Mouse (Mus musculus) spleen, adult 2 months (tissue): ENCODE results near the gene Mettl7a3. TPM values are rescaled to one million over a fixed set of nuclear protein-coding genes. Genes with fewer than 3 reads are reported as not detected.
"Not testable (repeated sequence)": the region's sequence is repeated elsewhere in the genome, so short reads cannot be mapped to it uniquely, and the experiment has no call there.

Experiments used
- DNase-seq, 2 experiments: peaks; one replicate each; pipeline versions ENCODE4 v3.0.0 to v3.0.0-alpha.2; 2012 to 2021; ENCODE audit warnings: low spot score in 2 of 2, low read depth in 1 of 2
- H3K27ac ChIP-seq: fragments of 200-500 bp; 2 replicates; pipeline ENCODE4 v1.5.1; 2012; ENCODE audit warnings: low read length, inconsistent platforms; ENCODE audit not compliant: insufficient read depth
- H3K27me3 ChIP-seq: fragments of 200-500 bp; 2 replicates; pipeline ENCODE4 v1.6.1; 2012; ENCODE audit warnings: mild to moderate bottlenecking, moderate library complexity, low read length, inconsistent platforms; ENCODE audit not compliant: control insufficient read depth, insufficient read depth
- H3K36me3 ChIP-seq: fragments of 200-500 bp; 2 replicates; pipeline ENCODE4 v1.6.1; 2012; ENCODE audit warnings: mild to moderate bottlenecking, low read length, inconsistent platforms; ENCODE audit not compliant: control insufficient read depth, insufficient read depth
- H3K4me1 ChIP-seq: fragments of 200-500 bp; 2 replicates; pipeline ENCODE4 v1.6.1; 2011; ENCODE audit warnings: inconsistent platforms; ENCODE audit not compliant: control insufficient read depth, insufficient read depth, insufficient read length
- H3K4me3 ChIP-seq: fragments of 200-500 bp; 2 replicates; pipeline ENCODE4 v1.5.1; 2011; ENCODE audit warnings: mild to moderate bottlenecking, inconsistent platforms; ENCODE audit not compliant: insufficient read depth, insufficient read length; ENCODE audit errors: extremely low read depth
- CTCF ChIP-seq: fragments of 200-500 bp; IDR thresholded peaks from 2 replicates; pipeline ENCODE4 v1.5.1; 2011; ENCODE audit warnings: mild to moderate bottlenecking, inconsistent platforms; ENCODE audit not compliant: insufficient read depth, insufficient read length, insufficient replicate concordance; ENCODE audit errors: extremely low read depth
- POLR2A ChIP-seq: fragments of 200-500 bp; IDR thresholded peaks from 2 replicates; pipeline ENCODE4 v1.6.1; 2011; ENCODE audit warnings: low read depth, low read length, inconsistent platforms
- WGBS: fragments of 180-500 bp; shearing (Covaris S2); methylation state at CpG from one replicate; pipeline ENCODE4 v1.1.7; 2018; 5-methylcytosine and 5-hydroxymethylcytosine counted together
- polyA plus RNA-seq: library from polyadenylated mRNA; depleted of rRNA; stranded (reverse); fragments of >200 nt; gene quantifications from 2 replicates; pipeline ENCODE4 v1.2.3, GENCODE M21; 2012

Mettl7a3 gene
- polyA plus RNA-seq, 1 experiment: 0.08 TPM

DNA sequence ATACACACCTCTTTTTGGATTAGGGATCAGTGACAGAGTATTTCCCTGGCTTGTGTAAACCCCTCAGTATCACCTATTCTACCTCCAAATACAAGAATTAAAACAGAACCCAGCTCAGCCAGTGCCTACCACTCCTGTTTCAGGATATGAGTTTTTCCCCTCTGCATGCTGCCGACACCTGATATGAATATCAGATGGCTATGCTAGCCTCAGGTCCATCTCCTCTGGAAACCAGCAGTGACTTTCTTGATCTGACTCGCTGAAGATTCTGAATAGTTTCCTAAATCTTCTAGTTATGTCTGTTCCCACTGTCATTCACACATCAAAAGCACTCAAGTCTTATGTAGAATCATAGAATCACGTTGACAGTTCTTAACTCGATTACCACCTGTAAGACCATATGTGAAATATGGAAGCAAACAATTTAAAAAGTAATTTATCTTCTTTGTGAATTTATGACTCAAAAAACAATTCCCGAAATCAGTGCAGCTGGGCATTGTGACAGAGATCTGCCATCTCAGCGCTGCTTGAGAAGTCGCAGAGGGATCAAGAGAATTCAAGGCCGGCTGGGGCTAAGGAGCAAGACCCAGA, 31.2 kb upstream of the Mettl7a3 start:
- Histone ChIP-seq H3K27me3 (no peaks in the 10 kb centered on the region), H3K4me1 (no peaks in the 10 kb centered on the region; the same call in 1 of the 2 replicates), H3K36me3 (no peaks in the 10 kb centered on the region), H3K4me3 (no peak overlapping the region), H3K27ac (0 out of 2 replicates have a peak overlapping the region, but pooled peaks have one; percentile 41)
- 22% methylated on average over 8 of the region's 8 CpGs for WGBS
- DNase-seq: no peak
- no peak for TF ChIP-seq POLR2A
- TF ChIP-seq CTCF: no peak

DNA sequence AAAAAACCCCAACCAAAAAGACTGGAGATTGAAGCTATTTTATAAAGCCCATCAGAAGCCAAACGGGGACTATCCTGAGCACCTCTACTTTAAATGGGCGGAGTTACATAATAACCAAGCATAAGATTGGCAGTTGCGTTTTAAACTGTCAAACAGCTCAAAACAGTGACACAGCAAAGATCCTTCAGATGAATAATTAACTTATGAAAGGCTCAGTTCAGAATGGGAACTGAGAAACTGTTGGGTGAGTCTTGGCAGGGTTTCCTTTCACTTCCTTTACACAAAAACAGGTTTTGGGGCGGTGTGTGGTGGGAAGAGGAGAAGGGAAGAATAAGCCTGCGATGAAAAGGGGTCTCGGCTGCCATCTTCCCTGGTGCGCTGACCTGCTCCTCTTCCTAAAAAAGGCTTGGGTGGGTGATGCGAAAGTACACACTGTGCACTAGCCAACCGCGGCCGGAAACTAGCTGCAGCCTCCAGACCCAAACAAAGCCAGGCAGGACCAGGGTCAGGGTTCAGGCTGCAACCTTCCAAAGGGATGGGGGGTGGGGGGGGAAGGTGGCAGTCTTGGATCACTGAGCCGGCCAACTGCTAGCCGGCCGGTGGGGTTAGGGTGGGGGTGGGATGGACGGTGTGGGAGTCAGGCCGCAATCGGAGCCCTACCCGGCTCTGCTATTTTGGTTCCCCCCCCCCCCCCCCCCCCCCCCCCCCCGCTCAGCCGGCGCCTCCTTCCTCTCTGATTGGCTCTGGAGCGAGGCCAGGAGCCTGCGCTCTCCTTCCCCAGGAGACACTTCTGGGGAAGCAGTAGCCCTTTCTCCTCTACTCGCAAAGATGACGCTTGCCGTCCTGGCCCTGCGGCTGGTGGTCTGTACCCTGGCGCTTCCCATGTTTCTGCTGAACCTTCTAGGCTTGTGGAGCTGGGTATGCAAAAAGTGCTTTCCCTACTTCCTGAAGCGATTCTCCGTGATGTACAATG, 30.4 kb upstream of the Mettl7a3 start, which contains the start of gene Mettl7a1:
Gene Mettl7a1, plus strand, starts transcription at position 122 of the 973 bp plus-strand sequence.
- H3K27ac ChIP-seq: peak within 1 kb of the TSS; percentile 88
- H3K27me3 ChIP-seq: no peaks in the 10 kb centered on the region
- no peaks in the 10 kb centered on the region for H3K36me3 ChIP-seq
- under 1% methylated on average over 27 of the region's 30 CpGs for WGBS
- DNase-seq: peak; percentile 55 to 65
- H3K4me1 ChIP-seq: no peaks in the 10 kb centered on the region; the same call in 1 of the 2 replicates
- peak within 1 kb of the TSS; percentile 66 for H3K4me3 ChIP-seq
- TF ChIP-seq POLR2A (no peak), CTCF (no peak)

DNA sequence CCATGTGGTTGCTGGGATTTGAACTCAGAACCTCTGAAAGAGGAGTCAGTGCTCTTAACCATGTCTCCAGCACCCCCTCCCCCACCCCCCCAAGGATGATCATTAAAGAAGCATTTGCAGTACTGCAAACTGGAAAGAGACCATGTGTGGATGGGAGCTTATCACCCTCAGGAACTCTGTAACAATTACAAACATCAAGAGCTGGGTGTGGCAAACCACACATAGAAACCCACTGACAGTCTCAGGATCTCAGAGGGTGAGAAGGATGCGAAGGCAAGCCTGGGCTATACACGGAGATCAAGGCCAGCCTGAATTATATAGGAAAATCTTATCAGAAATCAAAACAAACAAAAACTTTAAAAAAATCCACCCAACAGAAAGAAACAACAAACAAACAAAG, 28.5 kb upstream of the Mettl7a3 start:
- no peaks in the 10 kb centered on the region; the same call in 1 of the 2 replicates for H3K4me1 ChIP-seq
- DNase-seq: no peak
- no peak overlapping the region for H3K27ac ChIP-seq
- no peak overlapping the region for H3K4me3 ChIP-seq
- no peaks in the 10 kb centered on the region for H3K36me3 ChIP-seq
- WGBS: 61% methylated on average over 2 of the region's 2 CpGs
- TF ChIP-seq CTCF (no peak), POLR2A (no peak)
- no peaks in the 10 kb centered on the region for H3K27me3 ChIP-seq

- 22% methylated on average over 11 of the region's 11 CpGs for WGBS
- H3K27me3 ChIP-seq, H3K4me3 ChIP-seq, H3K36me3 ChIP-seq, H3K4me1 ChIP-seq, H3K27ac ChIP-seq: not testable (repeated sequence)
- peak; percentile 19 to 33 for DNase-seq
These were observed 27.2 kb upstream of the Mettl7a3 start for GRCm38 (mm10) chr15:100307438-100308096.

DNA sequence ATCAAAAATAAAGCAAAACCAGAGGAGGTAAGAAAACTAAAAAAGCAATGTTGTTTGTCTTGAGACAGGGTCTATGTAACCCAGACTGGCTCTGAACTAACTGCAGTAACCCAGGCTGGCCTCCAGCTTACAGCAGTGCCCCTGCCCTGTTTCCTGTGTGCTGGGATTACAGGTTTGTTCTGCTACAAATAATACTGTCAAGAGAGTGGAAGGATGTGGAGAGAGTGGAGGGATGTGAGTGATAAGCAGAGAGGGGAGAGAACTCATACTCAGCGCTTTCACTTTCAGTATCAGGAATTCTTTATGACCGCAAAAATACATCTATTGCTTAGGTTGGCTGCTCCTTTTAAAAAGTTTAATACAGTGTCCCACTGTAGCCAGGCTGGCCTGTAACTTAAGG, 22.4 kb upstream of the Mettl7a3 start:
- H3K4me3 ChIP-seq: no peak overlapping the region
- H3K27ac ChIP-seq: no peak overlapping the region
- DNase-seq: no peak
- H3K4me1 ChIP-seq: peaks cover 4% of the 10 kb centered on the region; the same call in 1 of the 2 replicates
- 5% methylated on average over 2 of the region's 2 CpGs for WGBS
- H3K36me3 ChIP-seq: no peaks in the 10 kb centered on the region; the same call in 1 of the 2 replicates
- no peaks in the 10 kb centered on the region for H3K27me3 ChIP-seq
- TF ChIP-seq POLR2A (no peak), CTCF (no peak)

- no peak for DNase-seq
- Histone ChIP-seq H3K36me3 (no peaks in the 10 kb centered on the region; the same call in 1 of the 2 replicates), H3K4me3 (no peak overlapping the region), H3K27me3 (no peaks in the 10 kb centered on the region), H3K4me1 (peaks cover 4% of the 10 kb centered on the region; the same call in 1 of the 2 replicates), H3K27ac (no peak overlapping the region)
- TF ChIP-seq CTCF (no peak), POLR2A (no peak)
- WGBS: 96% methylated on average over 5 of the region's 5 CpGs
These were observed 20.1 kb upstream of the Mettl7a3 start for GRCm38 (mm10) chr15:100314448-100315145.

DNA sequence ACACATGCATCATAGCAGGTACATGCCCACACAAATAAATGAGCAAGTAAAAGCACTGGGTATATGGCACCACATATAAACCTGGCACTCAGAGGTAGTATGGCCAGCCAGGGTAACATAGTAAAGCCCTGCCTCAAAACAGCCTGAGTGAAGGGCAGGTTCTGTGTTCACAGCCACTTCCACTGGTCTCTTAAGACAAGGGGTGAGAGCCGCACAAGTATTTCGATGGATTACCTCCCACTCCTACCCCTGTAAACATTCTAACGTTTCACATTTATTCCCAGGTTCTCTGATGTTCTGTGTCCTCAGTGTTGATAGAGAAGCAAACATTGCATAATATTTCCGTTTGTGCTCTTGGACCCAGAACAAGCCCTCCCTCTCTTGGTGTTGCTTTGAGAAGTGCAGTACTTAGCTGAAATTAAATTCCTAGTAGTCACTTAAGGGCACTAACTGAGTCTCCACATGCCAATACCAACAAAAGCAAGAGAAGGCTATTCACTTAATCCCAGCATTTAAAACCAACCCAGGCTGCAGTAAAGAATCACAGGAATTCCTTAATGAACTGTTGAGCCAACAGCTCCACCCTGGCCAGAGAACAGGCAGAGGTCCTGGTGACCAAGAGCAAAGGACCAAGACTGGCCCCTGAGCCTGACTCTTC, 16.6 kb upstream of the Mettl7a3 start:
- not testable (repeated sequence) for H3K4me3 ChIP-seq, H3K36me3 ChIP-seq, H3K4me1 ChIP-seq, DNase-seq, H3K27ac ChIP-seq, H3K27me3 ChIP-seq
- WGBS: 63% methylated on average over 4 of the region's 4 CpGs
